In genomic region chr10:116735607-116736006, GRCm38 (mm10) we compare ENCODE assay signal across 10 mouse cellular contexts.
DNase-seq lines count a peak whose midpoint lies in the region; ATAC-seq and TF ChIP-seq lines count a peak whose summit lies in the region.
"Had no signal": no experiment of that assay in that cellular context is flagged by ENCODE, and none has a peak within 500 bp of the region (broad histone marks: within the 10 kb centered on the region; RNA-seq: fewer than 3 reads in every experiment).

No protein-coding gene starts in this region.

- H3K36me3 ChIP-seq in forebrain, embryonic 16.5 days (ENCODE audit: control insufficient read depth, insufficient read depth) = no peaks in the 10 kb centered on the region
- no peaks in the 10 kb centered on the region for H3K36me3 ChIP-seq in forebrain, embryonic 11.5 days (ENCODE audit: control insufficient read depth, insufficient read depth, low read length)
- H3K36me3 ChIP-seq: hindbrain, embryonic 15.5 days had no signal

- H3K27me3 ChIP-seq in forebrain, embryonic 16.5 days (replicated peaks; ENCODE audit: control insufficient read depth, insufficient read depth, low read length) = no peaks in the 10 kb centered on the region
- H3K27me3 ChIP-seq in forebrain, embryonic 11.5 days (ENCODE audit: control insufficient read depth, insufficient read depth, low read length) = no peaks in the 10 kb centered on the region
- H3K27me3 ChIP-seq: hindbrain, embryonic 15.5 days had no signal

- no peaks in the 10 kb centered on the region for H3K9me3 ChIP-seq in forebrain, embryonic 16.5 days (ENCODE audit: control insufficient read depth, low read length)
- H3K9me3 ChIP-seq in forebrain, embryonic 11.5 days (ENCODE audit: control insufficient read depth, low read length) = no peaks in the 10 kb centered on the region
- H3K9me3 ChIP-seq: hindbrain, embryonic 15.5 days had no signal

- no peak for TF ChIP-seq CTCF in layer of hippocampus, adult 2 months (conservative IDR thresholded peaks at IDR 0.05)

- no peak overlapping the region for H3K9ac ChIP-seq in forebrain, embryonic 16.5 days (replicated peaks; ENCODE audit: low read depth, low read length)
- no peak overlapping the region for H3K9ac ChIP-seq in forebrain, embryonic 11.5 days (ENCODE audit: low read length)
- H3K9ac ChIP-seq: hindbrain, embryonic 15.5 days; lung, embryonic 14.5 days had no signal

- no peak overlapping the region for H3K4me2 ChIP-seq in forebrain, embryonic 16.5 days (ENCODE audit: low read length)
- H3K4me2 ChIP-seq in forebrain, embryonic 11.5 days (ENCODE audit: low read depth, low read length, severe bottlenecking) = no peak overlapping the region
- H3K4me2 ChIP-seq: hindbrain, embryonic 15.5 days; lung, embryonic 14.5 days had no signal

- H3K4me1 ChIP-seq in forebrain, embryonic 16.5 days (replicated peaks; ENCODE audit: control insufficient read depth, insufficient read depth, low read length) = no peaks in the 10 kb centered on the region
- H3K4me1 ChIP-seq in forebrain, embryonic 11.5 days (replicated peaks; ENCODE audit: control insufficient read depth, insufficient read depth, low read length) = no peaks in the 10 kb centered on the region
- H3K4me1 ChIP-seq in brown adipose tissue, adult 24 weeks (ENCODE audit: control insufficient read depth, insufficient read depth, insufficient read length, low read length) = peaks cover 14% of the 10 kb centered on the region
- H3K4me1 ChIP-seq: hindbrain, embryonic 15.5 days had no signal

- no peak overlapping the region for H3K4me3 ChIP-seq in forebrain, embryonic 16.5 days (replicated peaks; ENCODE audit: low read length)
- H3K4me3 ChIP-seq in forebrain, embryonic 11.5 days (ENCODE audit: low read depth, low read length) = no peak overlapping the region
- no peak overlapping the region for H3K4me3 ChIP-seq in brown adipose tissue, adult 24 weeks (ENCODE audit: insufficient read depth, low read depth, low read length)
- no peak overlapping the region for H3K4me3 ChIP-seq in layer of hippocampus, adult 2 months
- H3K4me3 ChIP-seq: hindbrain, embryonic 15.5 days had no signal

- 66% methylated on average over 8 of the region's 8 CpGs for WGBS in forebrain, embryonic 16.5 days
- 89% methylated on average over 8 of the region's 8 CpGs for WGBS in forebrain, embryonic 11.5 days

- intact Hi-C loops in gastrocnemius, postnatal 14 days (cut with DNase I; ENCODE audit: low total_unique reads) = no loop called here

- no peak for DNase-seq in forebrain, embryonic 11.5 days (ENCODE audit: low spot score)
- peak; percentile 63 for DNase-seq in gastrocnemius, postnatal 14 days
- DNase-seq in layer of hippocampus, adult 2 months (ENCODE audit: low spot score in 2 of 2) = peak; percentile 46 to 51
- peak; percentile 25 for DNase-seq in testis, postnatal 14 days (ENCODE audit: low spot score)
- no peak for DNase-seq in lung, postnatal 25 days (ENCODE audit: low spot score)
- DNase-seq: lung, embryonic 14.5 days had no signal

- H3K27ac ChIP-seq in forebrain, embryonic 16.5 days (ENCODE audit: low read length) = no peak overlapping the region
- H3K27ac ChIP-seq in forebrain, embryonic 11.5 days (ENCODE audit: low read depth, low read length) = no peak overlapping the region
- H3K27ac ChIP-seq in brown adipose tissue, adult 24 weeks (replicated peaks; ENCODE audit: low read depth, low read length) = peak overlapping the region; percentile 46
- H3K27ac ChIP-seq in layer of hippocampus, adult 2 months = no peak overlapping the region
- H3K27ac ChIP-seq: hindbrain, embryonic 15.5 days had no signal

- ATAC-seq in forebrain, embryonic 16.5 days = 0 out of 2 replicates have a peak, but pooled peaks have one; percentile 52
- no peak for ATAC-seq in forebrain, embryonic 11.5 days (replicated peaks; ENCODE audit: low FRiP score)
- no peak for ATAC-seq in inflammation-experienced regulatory T-cells, adult 6 months

Comparison
In these comparisons a context has a peak if more than half of its experiments do, and no peak if none do; other contexts are left out.
1. DNase-seq: peak in gastrocnemius, postnatal 14 days (single experiment), layer of hippocampus, adult 2 months (2 of 2) and testis, postnatal 14 days (single experiment); none in forebrain, embryonic 11.5 days (single experiment) and lung, postnatal 25 days (single experiment).